ENCODE assay signal across 28 mouse cellular contexts in the genomic region with DNA sequence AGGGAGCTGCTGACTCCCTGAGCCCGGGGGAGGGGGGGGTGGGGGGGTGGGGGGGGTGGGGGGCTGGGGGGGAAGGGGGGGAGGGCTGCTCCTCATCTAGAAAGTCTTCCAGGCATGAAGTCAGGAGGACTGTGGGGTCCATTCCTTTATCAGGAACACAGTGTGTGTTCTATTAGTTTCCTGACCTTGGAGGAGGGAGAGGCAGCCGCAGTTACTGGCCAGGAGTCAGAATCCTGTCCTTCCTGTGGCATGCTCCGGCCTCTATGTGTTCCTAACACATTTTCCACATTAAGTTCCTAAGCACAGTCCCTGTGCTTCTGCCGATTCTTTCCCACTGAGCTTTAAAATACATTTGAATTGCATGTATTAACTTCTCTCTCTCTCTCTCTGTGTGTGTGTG. TPM values are rescaled to one million over a fixed set of nuclear protein-coding genes. Genes with fewer than 3 reads are reported as not detected.
DNase-seq lines count a peak whose midpoint lies in the region; ATAC-seq and TF ChIP-seq lines count a peak whose summit lies in the region.
"Had no signal": no experiment of that assay in that cellular context is flagged by ENCODE, and none has a peak within 500 bp of the region (broad histone marks: within the 10 kb centered on the region; RNA-seq: fewer than 3 reads in every experiment).

No protein-coding gene starts in this region.

- no peak overlapping the region for H3K27ac ChIP-seq in heart, postnatal 0 days (ENCODE audit: low read depth)
- H3K27ac ChIP-seq: embryonic facial prominence, embryonic 10.5 days; embryonic facial prominence, embryonic 15.5 days; forebrain, embryonic 12.5 days; heart, embryonic 13.5 days; intestine, embryonic 15.5 days; layer of hippocampus, adult 2 months; left cerebral cortex, adult 2 months; limb, embryonic 13.5 days; liver, embryonic 12.5 days; stomach, postnatal 0 days had no signal

- H3K4me3 ChIP-seq in heart, postnatal 0 days (ENCODE audit: low read depth, low read length): no peak overlapping the region
- H3K4me3 ChIP-seq: embryonic facial prominence, embryonic 10.5 days; embryonic facial prominence, embryonic 15.5 days; forebrain, embryonic 12.5 days; heart, embryonic 13.5 days; intestine, embryonic 15.5 days; layer of hippocampus, adult 2 months; left cerebral cortex, adult 2 months; limb, embryonic 13.5 days; liver, embryonic 12.5 days; megakaryocyte, embryonic 14.5 days had no signal

- H3K4me2 ChIP-seq in heart, postnatal 0 days (ENCODE audit: low read depth, low read length): no peak overlapping the region
- H3K4me2 ChIP-seq: embryonic facial prominence, embryonic 15.5 days; forebrain, embryonic 12.5 days; heart, embryonic 13.5 days; intestine, embryonic 15.5 days; limb, embryonic 13.5 days; liver, embryonic 12.5 days had no signal

- TF ChIP-seq CTCF in heart, postnatal 0 days (IDR thresholded peaks at IDR 0.05; ENCODE audit: low read depth): no peak

- H3K27me3 ChIP-seq in heart, postnatal 0 days (ENCODE audit: control insufficient read depth, insufficient read depth, low read length): no peaks in the 10 kb centered on the region
- H3K27me3 ChIP-seq: embryonic facial prominence, embryonic 15.5 days; forebrain, embryonic 12.5 days; heart, embryonic 13.5 days; intestine, embryonic 15.5 days; limb, embryonic 13.5 days; liver, embryonic 12.5 days; Patski had no signal

- no peaks in the 10 kb centered on the region for H3K36me3 ChIP-seq in heart, postnatal 0 days (replicated peaks; ENCODE audit: control insufficient read depth, insufficient read depth, low read length)
- H3K36me3 ChIP-seq: embryonic facial prominence, embryonic 15.5 days; forebrain, embryonic 12.5 days; heart, embryonic 13.5 days; intestine, embryonic 15.5 days; limb, embryonic 13.5 days; liver, embryonic 12.5 days had no signal

- peak; percentile 58; the same call in 1 of the 2 replicates for ATAC-seq in heart, postnatal 0 days (ENCODE audit: insufficient read depth, low read depth)
- ATAC-seq: forebrain, postnatal 0 days; hindbrain, embryonic 16.5 days; intestine, embryonic 15.5 days; liver, embryonic 12.5 days; liver, postnatal 0 days; Patski had no signal

- peaks cover 8% of the 10 kb centered on the region; the same call in 1 of the 2 replicates for H3K9me3 ChIP-seq in heart, postnatal 0 days (replicated peaks; ENCODE audit: control insufficient read depth, low read length)
- H3K9me3 ChIP-seq: embryonic facial prominence, embryonic 15.5 days; intestine, embryonic 15.5 days; liver, embryonic 12.5 days had no signal

- H3K9ac ChIP-seq in heart, postnatal 0 days (replicated peaks; ENCODE audit: low read depth, low read length): no peak overlapping the region
- H3K9ac ChIP-seq: embryonic facial prominence, embryonic 15.5 days; forebrain, embryonic 12.5 days; forebrain, postnatal 0 days; heart, embryonic 13.5 days; intestine, embryonic 15.5 days; limb, embryonic 13.5 days; liver, embryonic 12.5 days; liver, postnatal 0 days had no signal

- 34% methylated on average over 4 of the region's 4 CpGs for WGBS in heart, postnatal 0 days

- no peak for TF ChIP-seq EP300 in heart, postnatal 0 days (IDR thresholded peaks at IDR 0.05; ENCODE audit: low read depth)

- peak; percentile 28 for DNase-seq in heart, postnatal 0 days (ENCODE audit: low spot score)
- no peak for DNase-seq in heart, adult 11 months
- DNase-seq in kidney, postnatal 14 days: peak; percentile 37
- DNase-seq in kidney, adult 11 months: no peak
- peak; percentile 41 for DNase-seq in lung, postnatal 10 days
- DNase-seq in lung, postnatal 25 days (ENCODE audit: low spot score): no peak
- peak; percentile 83 for DNase-seq in testis, postnatal 14 days (ENCODE audit: low spot score)
- DNase-seq: cerebellum, adult 8-10 months; cerebellum, postnatal 25 days; forebrain, postnatal 0 days; heart, postnatal 14 days; liver, postnatal 0 days; lung, postnatal 4 days; midbrain, embryonic 14.5 days; right cerebral cortex, postnatal 25 days had no signal

- no peaks in the 10 kb centered on the region; the same call in 1 of the 2 replicates for H3K4me1 ChIP-seq in heart, postnatal 0 days (ENCODE audit: control insufficient read depth, insufficient read depth)
- H3K4me1 ChIP-seq: forebrain, embryonic 12.5 days had no signal

RNA-seq across cellular contexts. Expression of a gene that starts 22.2 kb away (rescaled TPM):
- 0.23 and 2.6 TPM in 2 replicates for total RNA-seq in heart, postnatal 0 days (2014; rRNA removed; ENCODE audit: low replicate concordance)
- polyA plus RNA-seq in heart, postnatal 0 days (2015; fragmentation: Nextera tagmentation; extraction: Ambion mirVana): 1.2 and 2.1 TPM in 2 replicates

RNA-seq across cellular contexts. Expression of a gene that starts 35.5 kb away (rescaled TPM):
- 5.7 and 21.6 TPM in 2 replicates for total RNA-seq in heart, postnatal 0 days (2014; rRNA removed; ENCODE audit: low replicate concordance)
- 2.3 TPM in 2 replicates for polyA plus RNA-seq in heart, postnatal 0 days (2015; fragmentation: Nextera tagmentation; extraction: Ambion mirVana)

RNA-seq across cellular contexts. Expression of a gene that starts 55.4 kb away (rescaled TPM):
- 33.9 and 40.3 TPM in 2 replicates for total RNA-seq in heart, postnatal 0 days (2014; rRNA removed; ENCODE audit: low replicate concordance)
- polyA plus RNA-seq in heart, postnatal 0 days (2015; fragmentation: Nextera tagmentation; extraction: Ambion mirVana): 16.8 and 20.5 TPM in 2 replicates

Comparison
In these comparisons a context has a peak if more than half of its experiments do, and no peak if none do; other contexts are left out.
1. DNase-seq: peak in heart, postnatal 0 days (single experiment), kidney, postnatal 14 days (single experiment), lung, postnatal 10 days (single experiment) and testis, postnatal 14 days (single experiment); none in heart, adult 11 months (single experiment), kidney, adult 11 months (single experiment) and lung, postnatal 25 days (single experiment).